ENCODE assay signal across 22 mouse cellular contexts in the genomic region with DNA sequence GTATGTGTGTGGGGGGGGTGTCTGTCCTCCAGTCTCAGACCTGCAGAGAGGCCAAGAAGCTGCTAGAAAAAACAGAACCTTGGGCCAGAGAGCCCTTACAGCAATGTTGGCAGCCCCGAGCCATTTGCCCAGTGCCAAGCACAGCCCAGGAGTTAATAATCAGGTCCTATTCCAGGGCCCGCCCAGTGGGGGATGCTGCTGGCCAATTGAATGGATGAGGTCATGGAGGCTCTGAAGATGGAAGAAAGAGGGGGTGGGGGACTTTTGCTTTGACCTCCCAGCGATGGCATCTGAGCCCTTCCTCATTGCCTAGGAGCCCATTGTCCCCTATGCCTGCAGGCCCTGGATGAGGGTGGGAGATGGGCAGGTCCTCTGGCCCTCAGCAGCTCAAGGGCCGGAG. TPM values are rescaled to one million over a fixed set of nuclear protein-coding genes. Genes with fewer than 3 reads are reported as not detected.
DNase-seq lines count a peak whose midpoint lies in the region; ATAC-seq and TF ChIP-seq lines count a peak whose summit lies in the region.
"Had no signal": no experiment of that assay in that cellular context is flagged by ENCODE, and none has a peak within 500 bp of the region (broad histone marks: within the 10 kb centered on the region; RNA-seq: fewer than 3 reads in every experiment).

No protein-coding gene starts in this region.

- H3K4me2 ChIP-seq in intestine, embryonic 16.5 days (ENCODE audit: low read depth, low read length) = no peak overlapping the region
- H3K4me2 ChIP-seq: embryonic facial prominence, embryonic 15.5 days; midbrain, embryonic 15.5 days had no signal

- peaks cover 50% of the 10 kb centered on the region for H3K36me3 ChIP-seq in megakaryocyte, embryonic 14.5 days (replicated peaks; ENCODE audit: low read length)
- no peaks in the 10 kb centered on the region for H3K36me3 ChIP-seq in intestine, embryonic 16.5 days (ENCODE audit: control insufficient read depth, insufficient read depth, low read length)
- H3K36me3 ChIP-seq: embryonic facial prominence, embryonic 15.5 days; forebrain, embryonic 10.5 days; limb, embryonic 10.5 days; midbrain, embryonic 15.5 days had no signal

- ATAC-seq in megakaryocyte, adult 5-6 weeks (ENCODE audit: poor library complexity, severe bottlenecking) = no peak
- no peak for ATAC-seq in intestine, embryonic 16.5 days
- ATAC-seq: hindbrain, embryonic 16.5 days; liver, postnatal 0 days; midbrain, embryonic 15.5 days had no signal

- H3K9ac ChIP-seq in intestine, embryonic 16.5 days (ENCODE audit: low read depth, low read length) = no peak overlapping the region
- H3K9ac ChIP-seq: embryonic facial prominence, embryonic 15.5 days; liver, postnatal 0 days; midbrain, embryonic 15.5 days had no signal

- peaks cover 88% of the 10 kb centered on the region for H3K4me1 ChIP-seq in megakaryocyte, embryonic 14.5 days
- peaks cover 28% of the 10 kb centered on the region for H3K4me1 ChIP-seq in intestine, embryonic 16.5 days (ENCODE audit: control insufficient read depth, insufficient read depth, low read length)

- DNase-seq in adrenal gland, postnatal 36 days = peak; percentile 25 to 48
- DNase-seq in adrenal gland, postnatal 4 days (ENCODE audit: low spot score in 2 of 2) = no peak
- peak; percentile 61 for DNase-seq in brain, embryonic 14.5 days (ENCODE audit: low read depth)
- DNase-seq in cerebellum, postnatal 25 days = peak; percentile 54 to 68
- no peak for DNase-seq in urinary bladder, postnatal 36 days (ENCODE audit: low spot score in 2 of 2)
- DNase-seq: heart, postnatal 4 days; kidney, adult 18-20 months; liver, postnatal 0 days; lung, postnatal 10 days; thymus, postnatal 14 days had no signal

- H3K9me3 ChIP-seq in megakaryocyte, embryonic 14.5 days = no peaks in the 10 kb centered on the region
- no peaks in the 10 kb centered on the region for H3K9me3 ChIP-seq in intestine, embryonic 16.5 days (ENCODE audit: control insufficient read depth, low read length)
- H3K9me3 ChIP-seq: embryonic facial prominence, embryonic 15.5 days; forebrain, embryonic 10.5 days; midbrain, embryonic 15.5 days had no signal

- peaks cover 11% of the 10 kb centered on the region for H3K27me3 ChIP-seq in megakaryocyte, embryonic 14.5 days (replicated peaks)
- peaks cover 32% of the 10 kb centered on the region for H3K27me3 ChIP-seq in intestine, embryonic 16.5 days (replicated peaks; ENCODE audit: control insufficient read depth, insufficient read depth, low read length)

- WGBS in intestine, embryonic 16.5 days = 62% methylated on average over 4 of the region's 4 CpGs

- H3K4me3 ChIP-seq in megakaryocyte, embryonic 14.5 days (replicated peaks) = peak overlapping the region; percentile 100
- H3K4me3 ChIP-seq in intestine, embryonic 16.5 days (ENCODE audit: low read length) = no peak overlapping the region
- H3K4me3 ChIP-seq: embryonic facial prominence, embryonic 15.5 days; forebrain, embryonic 10.5 days; layer of hippocampus, adult 2 months; left cerebral cortex, adult 2 months; limb, embryonic 10.5 days; midbrain, embryonic 15.5 days had no signal

- TF ChIP-seq CTCF in brain, embryonic 14.5 days (IDR thresholded peaks at IDR 0.05; ENCODE audit: borderline replicate concordance, extremely low read depth, insufficient read depth, insufficient read length) = no peak

- no peak overlapping the region for H3K27ac ChIP-seq in intestine, embryonic 16.5 days (ENCODE audit: low read length)
- H3K27ac ChIP-seq: embryonic facial prominence, embryonic 15.5 days; forebrain, embryonic 10.5 days; kidney, postnatal 0 days; layer of hippocampus, adult 2 months; left cerebral cortex, adult 2 months; limb, embryonic 10.5 days; midbrain, embryonic 15.5 days had no signal

- TF ChIP-seq POLR2A in brain, embryonic 14.5 days (IDR thresholded peaks at IDR 0.05; ENCODE audit: borderline replicate concordance, extremely low read depth, insufficient read depth, insufficient read length, poor library complexity, severe bottlenecking) = no peak

RNA-seq across cellular contexts. Expression of a gene that starts 4.0 kb away (rescaled TPM):
- 100 to 1,000 TPM; 112 to 175 TPM for total RNA-seq in adrenal gland, postnatal 36 days (2021)
- 10 to 100 TPM; 53.7 to 60.8 TPM for total RNA-seq in adrenal gland, postnatal 4 days (2021)
- 940 and 1,036 TPM in 2 replicates for polyA plus RNA-seq in megakaryocyte, embryonic 14.5 days (2012; ENCODE audit: insufficient read depth, low replicate concordance)
- 1.8 and 4.2 TPM in 2 replicates for total RNA-seq in megakaryocyte, adult 5-6 weeks (2015)
- 2.2 and 2.4 TPM in 2 replicates for total RNA-seq in megakaryocyte, adult 5-6 weeks (2017)
- 2.6 and 3.0 TPM in 2 replicates for polyA plus RNA-seq in brain, embryonic 14.5 days (2012; rRNA removed)
- polyA plus RNA-seq in intestine, embryonic 16.5 days (2015; fragmentation: Nextera tagmentation; extraction: Ambion mirVana) = 3.6 and 4.0 TPM in 2 replicates
- total RNA-seq: megakaryocyte-erythroid progenitor cell, adult 5-6 weeks had no signal

RNA-seq across cellular contexts. Expression of a gene that starts 55.0 kb away (rescaled TPM):
- total RNA-seq in adrenal gland, postnatal 36 days (2021) = 10 to 100 TPM; 55.9 to 77.6 TPM
- 10 to 100 TPM; 89.3 to 94.4 TPM for total RNA-seq in adrenal gland, postnatal 4 days (2021)
- 3.1 and 3.6 TPM in 2 replicates for polyA plus RNA-seq in megakaryocyte, embryonic 14.5 days (2012; ENCODE audit: insufficient read depth, low replicate concordance)
- total RNA-seq in megakaryocyte, adult 5-6 weeks (2015) = 2.0 and 3.1 TPM in 2 replicates
- 4.2 and 4.8 TPM in 2 replicates for total RNA-seq in megakaryocyte, adult 5-6 weeks (2017)
- polyA plus RNA-seq in brain, embryonic 14.5 days (2012; rRNA removed) = 171 and 178 TPM in 2 replicates
- polyA plus RNA-seq in intestine, embryonic 16.5 days (2015; fragmentation: Nextera tagmentation; extraction: Ambion mirVana) = 50.1 and 51.0 TPM in 2 replicates

Comparison
In these comparisons a context has a peak if more than half of its experiments do, and no peak if none do; other contexts are left out.
1. DNase-seq: peak in adrenal gland, postnatal 36 days (2 of 2), brain, embryonic 14.5 days (single experiment) and cerebellum, postnatal 25 days (2 of 2); none in adrenal gland, postnatal 4 days (0 of 2) and urinary bladder, postnatal 36 days (0 of 2).
2. RNA of a gene that starts 4.0 kb away (total RNA-seq): 112 to 175 TPM in adrenal gland, postnatal 36 days and 53.7 to 60.8 TPM in adrenal gland, postnatal 4 days; 1.8 to 4.2 TPM in megakaryocyte, adult 5-6 weeks; every median in the first group is over 10 times any median in the second.
3. RNA of a gene that starts 55.0 kb away (total RNA-seq): 89.3 to 94.4 TPM in adrenal gland, postnatal 4 days and 55.9 to 77.6 TPM in adrenal gland, postnatal 36 days; 2.0 to 4.8 TPM in megakaryocyte, adult 5-6 weeks; every median in the first group is over 4 times any median in the second.